Mouse (Mus musculus): ENCODE measurements around the gene Cnp.
"Not testable (repeated sequence)": the region's sequence is repeated elsewhere in the genome, so short reads cannot be mapped to it uniquely, and the experiment has no call there.

The Cnp gene

DNA sequence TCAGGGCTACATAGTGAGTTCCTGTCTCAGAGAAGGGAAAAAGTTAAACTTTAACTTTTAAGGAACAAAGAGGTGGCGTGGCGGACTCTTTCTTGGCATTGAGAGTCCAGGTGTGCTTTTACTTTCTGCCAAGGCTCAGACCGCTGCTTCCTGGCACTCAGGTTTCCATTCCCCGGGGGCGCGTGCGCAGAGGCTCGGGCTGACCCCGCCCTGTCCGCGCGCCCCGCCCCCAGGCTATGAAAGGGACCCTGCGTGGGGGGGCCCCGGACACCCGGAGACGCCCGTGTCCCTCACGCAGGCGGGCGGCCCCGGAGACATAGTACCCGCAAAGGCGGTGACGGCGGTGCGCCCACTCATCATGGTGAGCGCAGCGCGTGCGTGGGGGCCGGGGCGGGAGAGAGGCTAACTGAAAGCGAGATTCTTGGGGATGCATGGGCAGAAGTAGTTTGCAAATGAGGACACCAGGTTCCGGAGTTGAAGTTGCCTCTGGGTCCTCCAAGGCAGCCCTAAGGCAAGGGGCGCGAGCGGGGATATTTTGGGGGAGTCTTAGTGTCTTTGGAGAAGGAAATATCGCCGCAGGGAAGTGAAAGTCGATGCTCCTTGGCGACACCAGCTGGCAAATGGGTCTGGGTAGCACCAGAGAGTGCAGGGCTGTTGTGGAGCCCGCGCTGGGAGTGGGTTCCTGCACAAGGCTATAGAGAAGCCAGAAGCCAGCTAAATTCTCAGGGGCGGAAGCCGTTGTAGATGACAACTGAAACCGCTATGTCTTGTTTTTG lies at the start of gene Cnp:
Cnp (plus strand) TSS at position 197 of the 776 bp plus-strand sequence.
- DNase-seq (ENCODE audit: low spot score) = peak; percentile 65

- DNase-seq (ENCODE audit: low spot score) = no peak
Measured at GRCm38 (mm10) chr11:100524987-100525630, 49.6 kb upstream of the Cnp start.

- DNase-seq (ENCODE audit: low spot score) = no peak
Measured at GRCm38 (mm10) chr11:100526052-100526816, 48.5 kb upstream of the Cnp start.

GRCm38 (mm10) chr11:100527066-100527457 lies 47.6 kb upstream of the Cnp start:
- peak; percentile 83 for DNase-seq (ENCODE audit: low spot score)

GRCm38 (mm10) chr11:100527458-100528374 lies 47.0 kb upstream of the Cnp start, which contains the start of gene Acly:
Gene Acly (minus strand): TSS chr11:100528000.
- peak; percentile 99 for DNase-seq (ENCODE audit: low spot score)

DNA sequence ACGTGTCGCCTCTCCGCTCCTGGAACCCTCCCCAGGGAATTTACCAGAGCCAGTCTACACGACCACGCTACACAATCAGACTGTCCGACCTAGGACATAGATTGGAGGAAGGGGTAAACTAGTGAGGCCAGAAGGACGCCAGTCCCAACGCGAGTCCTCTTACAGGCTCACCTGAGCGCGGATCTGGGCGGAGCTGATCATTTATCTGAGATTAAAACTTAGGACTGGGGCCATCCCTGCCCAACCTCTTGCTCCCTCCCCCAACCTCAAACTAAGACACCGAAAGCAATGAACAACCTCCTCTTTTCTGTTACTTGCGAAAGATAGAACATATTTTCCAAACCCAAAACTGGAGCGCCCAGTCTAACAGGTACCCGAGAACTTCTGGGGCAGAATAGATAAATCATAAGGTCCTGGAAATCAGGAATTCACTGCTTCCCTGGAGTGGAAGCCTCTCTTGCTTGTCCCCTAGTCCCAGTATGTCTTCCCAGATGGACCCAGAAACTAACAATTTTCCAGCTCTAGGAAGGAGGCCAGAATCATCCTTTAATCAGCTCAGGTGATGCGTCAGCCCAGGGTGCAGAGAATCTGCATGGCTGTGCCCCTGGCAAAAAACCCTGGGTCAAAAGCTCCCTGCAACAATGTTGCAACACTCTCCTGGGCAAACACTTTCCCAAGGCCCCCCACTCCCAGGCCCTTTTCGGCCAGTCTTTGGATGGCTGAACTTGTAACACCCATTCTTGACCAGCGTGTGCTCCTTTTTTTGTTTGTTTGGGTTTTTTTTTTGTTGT lies 46.1 kb upstream of the Cnp start:
- no peak for DNase-seq (ENCODE audit: low spot score)

DNA sequence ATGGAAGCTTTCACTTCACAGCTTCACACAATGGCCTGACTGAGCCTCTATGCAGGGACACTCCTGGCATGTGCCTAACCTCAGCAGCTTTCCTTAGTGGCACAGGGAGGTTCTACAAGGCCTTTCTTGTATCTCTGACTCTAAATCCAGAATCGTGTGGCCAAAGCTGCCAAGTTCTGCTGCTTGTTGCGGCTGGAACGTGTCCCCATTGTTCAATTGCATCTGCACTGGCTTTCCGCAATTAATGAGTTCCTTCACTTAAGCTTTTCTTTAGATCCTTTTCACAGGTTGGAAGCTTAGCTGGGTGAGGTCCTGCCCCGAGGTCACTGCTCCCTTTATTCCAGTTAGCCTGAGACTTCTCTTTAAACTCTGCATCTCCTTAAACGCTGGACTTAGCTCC lies 40.8 kb upstream of the Cnp start:
- DNase-seq (ENCODE audit: low spot score) = no peak

DNA sequence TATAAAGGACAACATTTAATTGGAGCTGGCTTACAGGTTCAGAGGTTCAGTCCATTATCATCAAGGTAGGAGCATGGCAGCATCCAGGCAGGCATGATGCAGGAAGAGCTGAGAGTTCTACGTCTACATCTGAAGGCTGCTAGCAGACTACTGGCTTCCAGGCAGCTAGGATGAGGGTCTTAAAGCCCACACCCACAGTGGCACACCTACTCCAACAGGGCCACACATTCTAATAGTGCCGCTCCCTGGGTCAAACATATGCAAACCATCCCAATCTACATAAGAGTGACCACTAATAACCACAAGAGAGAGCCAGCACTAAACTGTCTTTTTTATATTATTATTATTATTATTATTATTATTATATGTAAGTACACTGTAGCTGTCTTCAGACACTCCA lies 40.3 kb upstream of the Cnp start:
- DNase-seq (ENCODE audit: low spot score) = not testable (repeated sequence)

DNA sequence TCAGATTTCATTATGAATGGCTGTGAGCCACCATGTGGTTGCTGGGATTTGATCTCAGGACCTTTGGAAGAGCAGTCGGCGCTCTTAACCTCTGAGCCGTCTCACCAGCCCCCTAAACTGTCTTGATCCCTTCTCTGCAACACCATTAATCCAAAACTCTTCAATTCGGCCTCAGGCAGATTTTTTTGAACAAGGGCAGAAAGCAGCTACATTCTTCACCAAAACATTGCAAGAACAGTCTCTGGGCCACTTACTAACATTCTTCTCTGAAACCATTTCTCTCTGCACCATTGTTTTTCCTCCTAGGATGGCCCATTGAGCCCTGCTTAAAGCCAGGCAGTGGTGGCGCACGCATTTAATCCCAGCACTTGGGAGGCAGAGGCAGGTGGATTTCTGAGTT lies 39.9 kb upstream of the Cnp start:
- not testable (repeated sequence) for DNase-seq (ENCODE audit: low spot score)

GRCm38 (mm10) chr11:100535996-100536395 lies 38.7 kb upstream of the Cnp start:
- DNase-seq (ENCODE audit: low spot score) = no peak

DNA sequence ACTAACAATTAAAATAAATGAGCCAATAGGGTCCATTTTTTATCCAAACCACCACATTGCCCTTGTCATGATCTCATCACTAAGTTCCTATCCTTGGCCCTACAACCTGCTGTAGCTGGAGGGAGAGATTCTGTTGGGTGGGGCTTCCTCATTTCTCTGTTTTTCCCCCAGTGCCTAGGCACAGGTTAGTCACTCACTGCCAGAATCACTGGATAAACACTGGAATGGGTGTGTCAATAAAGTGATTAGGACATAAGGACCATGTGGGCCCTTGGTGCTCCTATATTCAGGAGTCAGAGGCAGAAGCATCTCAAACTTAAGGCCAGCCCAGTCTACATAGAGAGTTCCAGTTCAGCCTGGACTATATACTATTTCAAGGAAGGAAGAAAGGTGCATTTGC lies 38.2 kb upstream of the Cnp start:
- no peak for DNase-seq (ENCODE audit: low spot score)

- DNase-seq (ENCODE audit: low spot score) = peak; percentile 27
Measured at GRCm38 (mm10) chr11:100540966-100541365, 33.7 kb upstream of the Cnp start.

GRCm38 (mm10) chr11:100541577-100541976 lies 33.1 kb upstream of the Cnp start:
- no peak for DNase-seq (ENCODE audit: low spot score)

GRCm38 (mm10) chr11:100544832-100545745 lies 29.6 kb upstream of the Cnp start, which contains the start of gene Ttc25:
Gene Ttc25 (plus strand): TSS chr11:100545607.
- DNase-seq (ENCODE audit: low spot score) = peak; percentile 95

DNA sequence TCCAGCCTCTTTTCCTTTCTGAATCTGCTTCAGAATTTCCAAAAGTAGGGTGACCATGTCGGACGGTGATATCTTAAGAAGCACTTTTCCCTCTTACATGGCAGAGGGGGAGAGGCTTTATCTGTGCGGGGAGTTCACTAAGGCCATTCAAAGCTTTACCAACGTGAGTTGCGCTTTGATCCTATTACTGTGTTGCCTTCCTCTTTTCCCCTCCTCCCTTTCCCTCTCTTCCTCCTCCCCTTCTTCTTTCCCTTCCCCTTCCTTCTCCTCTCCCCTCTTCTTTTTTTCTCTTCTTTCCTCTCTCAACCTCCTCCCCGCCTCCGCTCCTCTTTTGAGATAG lies 29.0 kb upstream of the Cnp start:
- DNase-seq (ENCODE audit: low spot score) = no peak

DNA sequence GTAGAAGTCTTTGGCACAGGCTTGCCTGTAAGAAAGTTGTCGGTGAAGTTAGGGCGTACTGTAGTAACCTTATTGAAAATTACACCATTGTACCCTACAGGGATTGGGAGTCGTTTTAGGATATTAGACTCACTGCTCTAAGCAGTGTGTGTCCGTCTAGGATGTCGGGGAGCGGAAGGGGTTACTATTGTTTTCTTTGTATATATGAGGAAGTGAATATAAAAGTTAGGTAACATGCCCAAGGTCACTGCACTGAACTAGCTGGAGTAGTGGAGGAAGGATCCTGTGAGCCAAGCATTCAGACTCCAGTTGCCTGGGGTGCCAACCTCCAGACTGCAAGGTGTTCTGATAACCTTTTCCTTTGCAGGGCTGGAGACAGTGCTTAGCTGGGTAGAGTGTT lies 27.7 kb upstream of the Cnp start:
- no peak for DNase-seq (ENCODE audit: low spot score)

DNA sequence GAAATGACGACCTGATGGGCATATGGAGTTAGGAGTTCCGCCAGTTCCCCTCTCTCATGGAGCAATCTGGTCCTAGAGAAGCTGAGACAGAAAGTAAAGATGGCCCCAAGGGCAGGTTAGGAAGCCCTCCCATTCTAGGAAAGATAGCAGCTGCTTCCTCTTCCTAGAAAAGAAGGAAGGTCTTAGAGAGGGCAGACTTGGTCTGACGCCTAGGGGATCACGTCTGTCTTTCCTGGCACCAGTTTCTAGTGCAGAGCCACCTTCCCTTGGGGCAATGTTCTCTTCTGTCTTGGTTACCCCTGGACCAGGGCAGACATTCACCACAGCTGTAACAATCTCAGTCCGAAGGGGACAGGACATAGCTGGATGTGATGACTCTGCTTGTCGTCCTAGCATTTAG lies 26.6 kb upstream of the Cnp start:
- no peak for DNase-seq (ENCODE audit: low spot score)

DNA sequence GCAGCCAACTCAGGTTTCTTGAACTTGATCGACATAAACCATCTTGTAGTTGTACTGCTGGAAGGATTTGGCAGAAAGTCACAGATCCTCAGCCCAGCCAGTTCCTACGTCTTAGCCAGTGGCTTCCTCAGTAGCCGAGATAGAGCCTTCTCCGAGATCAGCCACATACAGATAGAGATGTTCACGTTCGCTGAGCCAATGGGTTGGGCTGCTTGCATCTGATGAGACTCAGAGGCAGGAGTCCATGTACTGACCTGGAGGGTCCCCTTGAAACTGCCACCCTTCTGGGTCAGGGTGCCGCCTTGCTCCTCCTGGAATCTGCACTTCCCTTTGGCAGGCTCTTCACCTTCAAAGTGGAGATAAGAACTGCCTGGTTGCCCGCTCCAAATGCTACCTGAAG lies 25.2 kb upstream of the Cnp start:
- no peak for DNase-seq (ENCODE audit: low spot score)

- no peak for DNase-seq (ENCODE audit: low spot score)
Measured at GRCm38 (mm10) chr11:100550101-100550500, 24.6 kb upstream of the Cnp start.

DNA sequence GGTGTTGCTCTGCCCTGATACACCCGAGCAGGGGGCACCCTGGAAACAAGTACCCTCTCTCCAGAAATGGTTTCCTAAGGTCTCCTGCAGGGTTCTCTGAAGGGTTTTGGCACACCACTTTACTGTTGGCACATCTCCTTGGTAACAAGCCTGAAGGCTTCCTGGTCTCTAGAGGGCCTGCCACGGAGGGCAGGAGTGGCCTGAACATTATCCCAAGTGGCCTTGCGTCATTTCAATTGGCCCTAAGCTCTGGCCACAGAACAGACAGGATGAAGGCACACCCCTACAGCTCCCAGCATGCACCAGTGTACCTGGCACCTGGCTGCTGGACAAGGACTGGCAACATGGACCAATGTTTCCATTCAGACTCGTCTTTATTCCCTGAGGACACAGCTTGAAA lies 21.9 kb upstream of the Cnp start:
- no peak for DNase-seq (ENCODE audit: low spot score)
